Mouse (Mus musculus) embryonic fibroblast, embryonic 13.5 days (primary cell): ENCODE data around the gene Ppp1r37. TPM values are rescaled to one million over a fixed set of nuclear protein-coding genes. Genes with fewer than 3 reads are reported as not detected.

Experiments
- H3K27ac ChIP-seq: 2 replicates; pipeline ENCODE4 v1.5.1; 2012; ENCODE audit warnings: low read length, control low read depth, inconsistent platforms; ENCODE audit not compliant: insufficient read depth
- H3K4me1 ChIP-seq: 2 replicates; pipeline ENCODE4 v1.6.1; 2011; ENCODE audit warnings: low read length; ENCODE audit not compliant: control insufficient read depth, insufficient read depth
- H3K4me3 ChIP-seq: 2 replicates; pipeline ENCODE4 v1.5.1; 2011; ENCODE audit warnings: mild to moderate bottlenecking, control low read depth, low read length; ENCODE audit not compliant: insufficient read depth
- CTCF ChIP-seq: IDR thresholded peaks from 2 replicates; pipeline ENCODE4 v1.5.1; 2011; ENCODE audit warnings: mild to moderate bottlenecking, control low read depth, low read length, moderate library complexity, borderline replicate concordance; ENCODE audit not compliant: insufficient read depth
- POLR2A ChIP-seq: IDR thresholded peaks from 2 replicates; pipeline ENCODE4 v1.6.1; 2011; ENCODE audit warnings: low read depth, mild to moderate bottlenecking, control low read depth, low read length, moderate library complexity
- polyA plus RNA-seq: library from polyadenylated mRNA; stranded (reverse); fragments of >200 nt; gene quantifications from 2 replicates; pipeline ENCODE4 v1.2.4, GENCODE M21; 2011; ENCODE audit warnings: low read depth; ENCODE audit not compliant: missing spikeins, insufficient read length

The Ppp1r37 gene
- polyA plus RNA-seq, 1 experiment, result 25.3 TPM

- no peak overlapping the region for H3K27ac ChIP-seq
- H3K4me1 ChIP-seq, result no peaks in the 10 kb centered on the region
These were observed 55.8 kb downstream of the Ppp1r37 start for GRCm38 (mm10) chr7:19506969-19507611.

GRCm38 (mm10) chr7:19506326-19506725, 56.5 kb downstream of the Ppp1r37 start:
- no peak for TF ChIP-seq POLR2A
- no peak for TF ChIP-seq CTCF
- Histone ChIP-seq H3K4me3 (no peak overlapping the region), H3K27ac (no peak overlapping the region), H3K4me1 (0 out of 2 replicates have a peak, but pooled peaks cover 2% of the 10 kb centered on the region)

More at GRCm38 (mm10) chr7:19506969-19507611, 55.8 kb downstream of the Ppp1r37 start:
- TF ChIP-seq POLR2A (0 out of 2 replicates have a peak, but pooled peaks have one; percentile 24), CTCF (no peak)
- peak overlapping the region; percentile 68 for H3K4me3 ChIP-seq

- Histone ChIP-seq H3K27ac (no peak overlapping the region), H3K4me3 (no peak overlapping the region), H3K4me1 (0 out of 2 replicates have a peak, but pooled peaks cover 2% of the 10 kb centered on the region)
- TF ChIP-seq CTCF (peak; percentile 54; the same call in 1 of the 2 replicates), POLR2A (no peak)
These were observed 59.3 kb downstream of the Ppp1r37 start for GRCm38 (mm10) chr7:19503481-19504068.

- H3K4me3 ChIP-seq, result no peak overlapping the region
- TF ChIP-seq CTCF (no peak), POLR2A (no peak)
- no peak overlapping the region for H3K27ac ChIP-seq
- 0 out of 2 replicates have a peak, but pooled peaks cover 2% of the 10 kb centered on the region for H3K4me1 ChIP-seq
These were observed 61.2 kb downstream of the Ppp1r37 start for GRCm38 (mm10) chr7:19501658-19502057.

- Histone ChIP-seq H3K4me1 (0 out of 2 replicates have a peak, but pooled peaks cover 2% of the 10 kb centered on the region), H3K27ac (no peak overlapping the region)
- TF ChIP-seq CTCF (no peak), POLR2A (no peak)
These were observed 62.2 kb downstream of the Ppp1r37 start for GRCm38 (mm10) chr7:19500420-19501363.

GRCm38 (mm10) chr7:19498326-19498725, 64.5 kb downstream of the Ppp1r37 start:
- TF ChIP-seq CTCF, result no peak
- no peak overlapping the region for H3K27ac ChIP-seq

More at GRCm38 (mm10) chr7:19500420-19501363, 62.2 kb downstream of the Ppp1r37 start:
- no peak overlapping the region for H3K4me3 ChIP-seq

GRCm38 (mm10) chr7:19496214-19496555, 66.7 kb downstream of the Ppp1r37 start:
- Histone ChIP-seq H3K27ac (no peak overlapping the region), H3K4me1 (no peaks in the 10 kb centered on the region), H3K4me3 (no peak overlapping the region)
- TF ChIP-seq CTCF (no peak), POLR2A (no peak)

More at GRCm38 (mm10) chr7:19498326-19498725, 64.5 kb downstream of the Ppp1r37 start:
- no peak overlapping the region for H3K4me3 ChIP-seq
- H3K4me1 ChIP-seq, result 0 out of 2 replicates have a peak, but pooled peaks cover 2% of the 10 kb centered on the region

- Histone ChIP-seq H3K4me3 (no peak overlapping the region), H3K4me1 (no peaks in the 10 kb centered on the region), H3K27ac (no peak overlapping the region)
- TF ChIP-seq POLR2A (no peak), CTCF (no peak)
These were observed 67.2 kb downstream of the Ppp1r37 start for GRCm38 (mm10) chr7:19495521-19496213.
